10 mouse cellular contexts compared by ENCODE assay signal in the genomic region with DNA sequence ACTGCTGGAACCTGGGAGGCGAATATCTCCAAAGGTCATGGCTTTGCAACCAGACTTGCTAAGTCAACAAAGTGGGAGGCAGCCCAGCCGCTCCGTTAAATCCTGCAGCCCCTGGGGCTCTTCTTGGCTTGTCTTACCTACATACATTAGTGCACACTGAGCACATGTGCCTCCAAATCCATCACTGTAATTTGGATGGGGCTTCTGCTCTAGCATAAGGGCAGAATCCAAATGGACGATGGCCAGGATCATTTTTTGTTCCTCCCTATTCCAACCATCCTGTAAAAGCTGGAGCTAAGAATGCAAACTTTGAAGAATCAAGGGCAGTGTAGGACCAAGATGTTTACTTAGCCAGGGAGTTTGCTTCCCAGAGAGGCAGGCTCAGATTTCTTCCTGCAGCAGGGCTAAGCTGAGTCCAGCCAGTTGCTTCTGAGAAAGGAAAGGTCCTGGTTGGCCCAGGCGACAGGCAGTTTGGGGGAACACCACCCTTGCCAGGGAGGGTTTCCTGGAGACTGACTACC. TPM values are rescaled to one million over a fixed set of nuclear protein-coding genes. Genes with fewer than 3 reads are reported as not detected.
DNase-seq lines count a peak whose midpoint lies in the region; ATAC-seq and TF ChIP-seq lines count a peak whose summit lies in the region.
"Had no signal": no experiment of that assay in that cellular context is flagged by ENCODE, and none has a peak within 500 bp of the region (broad histone marks: within the 10 kb centered on the region; RNA-seq: fewer than 3 reads in every experiment).

No protein-coding gene starts in this region.

- no peaks in the 10 kb centered on the region for H3K9me3 ChIP-seq in liver, postnatal 0 days (ENCODE audit: low read length)
- no peaks in the 10 kb centered on the region for H3K9me3 ChIP-seq in embryonic facial prominence, embryonic 10.5 days
- no peaks in the 10 kb centered on the region for H3K9me3 ChIP-seq in limb, embryonic 15.5 days
- H3K9me3 ChIP-seq: midbrain, embryonic 15.5 days; neural tube, embryonic 13.5 days had no signal

- no peak for TF ChIP-seq CTCF in liver, adult 2 months (IDR thresholded peaks at IDR 0.05; ENCODE audit: low read depth, low read length)
- no peak for TF ChIP-seq CTCF in liver, postnatal 0 days (IDR thresholded peaks at IDR 0.05; ENCODE audit: low read depth)

- H3K4me3 ChIP-seq in liver, adult 2 months (ENCODE audit: insufficient read depth, low read depth, low read length) = no peak overlapping the region
- no peak overlapping the region for H3K4me3 ChIP-seq in liver, postnatal 0 days (ENCODE audit: low read depth, low read length)
- H3K4me3 ChIP-seq in embryonic facial prominence, embryonic 10.5 days = no peak overlapping the region; the same call in 1 of the 2 replicates
- H3K4me3 ChIP-seq in limb, embryonic 15.5 days = no peak overlapping the region
- H3K4me3 ChIP-seq: midbrain, embryonic 15.5 days; neural tube, embryonic 13.5 days had no signal

- H3K4me2 ChIP-seq in liver, postnatal 0 days (ENCODE audit: low read depth, low read length) = no peak overlapping the region
- peak overlapping the region; percentile 36 for H3K4me2 ChIP-seq in limb, embryonic 15.5 days
- H3K4me2 ChIP-seq: midbrain, embryonic 15.5 days; neural tube, embryonic 13.5 days had no signal

- no peaks in the 10 kb centered on the region for H3K36me3 ChIP-seq in liver, adult 2 months (ENCODE audit: control insufficient read depth, insufficient read depth, low read length)
- H3K36me3 ChIP-seq in liver, postnatal 0 days (replicated peaks; ENCODE audit: insufficient read depth, low read length) = no peaks in the 10 kb centered on the region
- H3K36me3 ChIP-seq in embryonic facial prominence, embryonic 10.5 days (replicated peaks) = no peaks in the 10 kb centered on the region
- H3K36me3 ChIP-seq in limb, embryonic 15.5 days = no peaks in the 10 kb centered on the region
- H3K36me3 ChIP-seq: midbrain, embryonic 15.5 days; neural tube, embryonic 13.5 days had no signal

- H3K4me1 ChIP-seq in liver, adult 2 months (ENCODE audit: control insufficient read depth, insufficient read depth, low read length) = no peaks in the 10 kb centered on the region
- H3K4me1 ChIP-seq in liver, postnatal 0 days (ENCODE audit: insufficient read depth) = no peaks in the 10 kb centered on the region
- peaks cover 11% of the 10 kb centered on the region for H3K4me1 ChIP-seq in embryonic facial prominence, embryonic 10.5 days
- peaks cover 14% of the 10 kb centered on the region for H3K4me1 ChIP-seq in limb, embryonic 15.5 days
- H3K4me1 ChIP-seq: midbrain, embryonic 15.5 days had no signal

- TF ChIP-seq POLR2A in liver, adult 2 months (IDR thresholded peaks at IDR 0.05; ENCODE audit: extremely low read depth, insufficient read depth, low read length) = no peak

- TF ChIP-seq EP300 in liver, postnatal 0 days (IDR thresholded peaks at IDR 0.05; ENCODE audit: low read depth) = no peak

- no peak for ATAC-seq in liver, postnatal 0 days
- ATAC-seq in limb, embryonic 15.5 days (ENCODE audit: insufficient number of reproducible peaks, low FRiP score, low TSS enrichment, low read depth) = peak; percentile 72
- ATAC-seq: midbrain, embryonic 15.5 days had no signal

- DNase-seq in gastrocnemius, adult 18-20 months (ENCODE audit: low spot score) = peak; percentile 19
- no peak for DNase-seq in gastrocnemius, postnatal 10 days
- DNase-seq in liver, adult 2 months (ENCODE audit: extremely low read depth, low read depth, low spot score) = peak; percentile 5
- no peak for DNase-seq in liver, postnatal 0 days
- DNase-seq in embryonic facial prominence, embryonic 10.5 days (ENCODE audit: low spot score) = peak; percentile 25
- DNase-seq in cerebellum, adult 11-12 months = no peak
- DNase-seq in frontal cortex, postnatal 25 days (ENCODE audit: low spot score in 2 of 2) = no peak

- H3K27me3 ChIP-seq in liver, adult 2 months (ENCODE audit: control insufficient read depth, insufficient read depth, low read length) = no peaks in the 10 kb centered on the region
- no peaks in the 10 kb centered on the region for H3K27me3 ChIP-seq in liver, postnatal 0 days (ENCODE audit: insufficient read depth, low read length)
- H3K27me3 ChIP-seq in embryonic facial prominence, embryonic 10.5 days (replicated peaks; ENCODE audit: low read depth, poor library complexity, severe bottlenecking) = no peaks in the 10 kb centered on the region; the same call in 1 of the 2 replicates
- H3K27me3 ChIP-seq in limb, embryonic 15.5 days = no peaks in the 10 kb centered on the region
- H3K27me3 ChIP-seq: midbrain, embryonic 15.5 days; neural tube, embryonic 13.5 days had no signal

- 40% methylated on average over 5 of the region's 5 CpGs for WGBS in liver, adult 2 months
- 60% methylated on average over 5 of the region's 5 CpGs for WGBS in liver, postnatal 0 days (ENCODE audit: insufficient replicate concordance)
- WGBS in embryonic facial prominence, embryonic 10.5 days = 43% methylated on average over 5 of the region's 5 CpGs
- 36% methylated on average over 5 of the region's 5 CpGs for WGBS in limb, embryonic 15.5 days

- no peak overlapping the region for H3K9ac ChIP-seq in liver, adult 2 months (ENCODE audit: low read depth, low read length)
- no peak overlapping the region for H3K9ac ChIP-seq in liver, postnatal 0 days (replicated peaks)
- no peak overlapping the region for H3K9ac ChIP-seq in limb, embryonic 15.5 days
- H3K9ac ChIP-seq: midbrain, embryonic 15.5 days; neural tube, embryonic 13.5 days had no signal

- H3K27ac ChIP-seq in liver, adult 2 months (replicated peaks; ENCODE audit: insufficient read depth, low read depth, low read length) = no peak overlapping the region
- H3K27ac ChIP-seq in liver, postnatal 0 days (ENCODE audit: low read depth) = no peak overlapping the region
- 0 out of 2 replicates have a peak overlapping the region, but pooled peaks have one; percentile 12 for H3K27ac ChIP-seq in embryonic facial prominence, embryonic 10.5 days (replicated peaks)
- peak overlapping the region; percentile 72 for H3K27ac ChIP-seq in limb, embryonic 15.5 days
- H3K27ac ChIP-seq: midbrain, embryonic 15.5 days; neural tube, embryonic 13.5 days had no signal

- H3K79me2 ChIP-seq in liver, adult 2 months (ENCODE audit: control insufficient read depth, insufficient read depth, low read length) = no peaks in the 10 kb centered on the region

RNA-seq across cellular contexts. Expression of a gene that starts 41.6 kb away (rescaled TPM):
- total RNA-seq in gastrocnemius, adult 18-20 months (2021) = 10 to 100 TPM; 26.4 to 33.1 TPM
- 10 to 100 TPM; 29.4 to 36.0 TPM for total RNA-seq in gastrocnemius, postnatal 10 days (2021)
- 21.5 and 26.6 TPM in 2 replicates for total RNA-seq in liver, adult 2 months (2014; rRNA removed)
- polyA plus RNA-seq in liver, adult 2 months (2012; rRNA removed) = 4.2 and 5.2 TPM in 2 replicates
- polyA plus RNA-seq in liver, postnatal 0 days (2015; fragmentation: Nextera tagmentation; extraction: Ambion mirVana) = 15.1 and 15.9 TPM in 2 replicates
- 72.4 and 74.1 TPM in 2 replicates for polyA plus RNA-seq in embryonic facial prominence, embryonic 10.5 days (2016; fragmentation: Nextera tagmentation; extraction: Ambion mirVana)
- 43.3 and 44.8 TPM in 2 replicates for polyA plus RNA-seq in limb, embryonic 15.5 days (2015; fragmentation: Nextera tagmentation; extraction: Ambion mirVana)

Comparison
In these comparisons a context has a peak if more than half of its experiments do, and no peak if none do; other contexts are left out.
1. DNase-seq: peak in gastrocnemius, adult 18-20 months (single experiment), liver, adult 2 months (single experiment) and embryonic facial prominence, embryonic 10.5 days (single experiment); none in gastrocnemius, postnatal 10 days (single experiment), liver, postnatal 0 days (single experiment), cerebellum, adult 11-12 months (single experiment) and frontal cortex, postnatal 25 days (0 of 2).
2. H3K27ac ChIP-seq: peak in embryonic facial prominence, embryonic 10.5 days (single experiment) and limb, embryonic 15.5 days (single experiment); none in liver, adult 2 months (single experiment) and liver, postnatal 0 days (single experiment).